Mouse (Mus musculus) embryonic facial prominence, embryonic 13.5 days (tissue): ENCODE measurements around the gene Meis2. TPM values are rescaled to one million over a fixed set of nuclear protein-coding genes. Genes with fewer than 3 reads are reported as not detected.

Experiments used
- ATAC-seq: fragments of 200-750 bp; cut with Nextera tagmentation; 2 replicates; pipeline ENCODE4 v1.8.0; 2017; ENCODE audit warnings: low read depth; ENCODE audit not compliant: insufficient number of reproducible peaks, insufficient read depth, low FRiP score, low TSS enrichment
- H3K27ac ChIP-seq: fragments of 300-500 bp; sonication (generic); 2 replicates; pipeline ENCODE4 v1.5.1; 2015; ENCODE audit warnings: moderate library complexity, mild to moderate bottlenecking, inconsistent platforms
- H3K27me3 ChIP-seq: fragments of 300-500 bp; sonication (generic); 2 replicates; pipeline ENCODE4 v1.6.1; 2015; ENCODE audit warnings: mild to moderate bottlenecking, inconsistent platforms
- H3K36me3 ChIP-seq: fragments of 300-500 bp; sonication (generic); 2 replicates; pipeline ENCODE4 v1.6.1; 2015; ENCODE audit warnings: mild to moderate bottlenecking, inconsistent platforms
- H3K4me1 ChIP-seq: fragments of 300-500 bp; sonication (generic); 2 replicates; pipeline ENCODE4 v1.6.1; 2015; ENCODE audit warnings: inconsistent platforms
- H3K4me2 ChIP-seq: fragments of 300-500 bp; sonication (generic); 2 replicates; pipeline ENCODE4 v1.6.1; 2015; ENCODE audit warnings: moderate library complexity, mild to moderate bottlenecking, inconsistent platforms
- H3K4me3 ChIP-seq: fragments of 300-500 bp; sonication (generic); 2 replicates; pipeline ENCODE4 v1.5.1; 2015; ENCODE audit warnings: mild to moderate bottlenecking, inconsistent platforms
- H3K9ac ChIP-seq: fragments of 300-500 bp; sonication (generic); 2 replicates; pipeline ENCODE4 v1.6.1; 2015; ENCODE audit warnings: mild to moderate bottlenecking, inconsistent platforms
- H3K9me3 ChIP-seq: fragments of 300-500 bp; sonication (generic); 2 replicates; pipeline ENCODE4 v1.6.1; 2016; ENCODE audit warnings: inconsistent platforms
- WGBS: fragments of 180-500 bp; shearing (Covaris S2); methylation state at CpG from one replicate; pipeline ENCODE4 v1.1.7; 2015; ENCODE audit warnings: mixed read lengths; 5-methylcytosine and 5-hydroxymethylcytosine counted together
- polyA plus RNA-seq: library from polyadenylated mRNA; unstranded; fragments of >200 nt; fragmentation: Nextera tagmentation; extraction: Ambion mirVana; gene quantifications from 2 replicates; pipeline ENCODE4 v1.2.1, GENCODE M21; 2015

Meis2 gene
- polyA plus RNA-seq, 1 experiment from 2014 or later, result 43.1 TPM

DNA sequence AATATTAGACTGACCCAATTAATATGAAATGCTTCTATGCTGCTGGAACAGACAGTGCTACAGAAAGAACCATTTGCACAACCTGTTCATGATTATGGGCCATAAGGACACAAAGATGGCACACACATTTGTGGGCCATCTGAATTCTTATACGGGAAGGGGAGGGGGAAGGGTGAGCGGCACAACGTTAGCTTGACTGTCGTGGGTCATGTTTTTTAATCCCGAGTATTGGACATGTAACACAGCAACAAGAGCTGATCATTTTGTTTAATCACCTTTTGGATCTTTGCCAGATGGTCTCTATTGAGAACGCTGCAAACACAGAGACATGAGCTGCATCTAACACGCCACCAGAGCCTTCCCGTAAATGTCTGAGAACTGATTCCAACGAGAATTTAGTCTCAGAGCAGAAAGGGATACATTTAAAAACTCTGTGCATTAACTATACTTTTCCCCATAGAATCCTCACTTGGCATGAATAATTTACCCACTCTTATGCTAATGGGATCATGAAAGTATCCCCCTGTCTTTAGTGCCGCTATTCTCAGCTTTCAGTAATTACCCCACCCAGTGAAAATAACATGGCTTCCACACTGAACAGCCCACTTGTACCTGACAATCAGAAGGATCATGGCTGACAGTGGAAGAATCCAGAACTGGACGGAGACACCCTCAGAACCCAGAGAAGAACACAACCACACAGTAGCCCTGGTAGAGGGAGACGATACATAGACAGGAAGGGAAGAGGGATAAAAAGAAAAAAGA is 22.5 kb downstream of the Meis2 start:
- Histone ChIP-seq H3K36me3 (0 out of 2 replicates have a peak, but pooled peaks cover 3% of the 10 kb centered on the region), H3K9me3 (no peaks in the 10 kb centered on the region), H3K27ac (no peak overlapping the region), H3K4me1 (peaks cover 13% of the 10 kb centered on the region), H3K27me3 (no peaks in the 10 kb centered on the region), H3K9ac (no peak overlapping the region), H3K4me2 (no peak overlapping the region), H3K4me3 (no peak overlapping the region)
- no peak for ATAC-seq
- WGBS, result 56% methylated on average over 12 of the region's 12 CpGs

DNA sequence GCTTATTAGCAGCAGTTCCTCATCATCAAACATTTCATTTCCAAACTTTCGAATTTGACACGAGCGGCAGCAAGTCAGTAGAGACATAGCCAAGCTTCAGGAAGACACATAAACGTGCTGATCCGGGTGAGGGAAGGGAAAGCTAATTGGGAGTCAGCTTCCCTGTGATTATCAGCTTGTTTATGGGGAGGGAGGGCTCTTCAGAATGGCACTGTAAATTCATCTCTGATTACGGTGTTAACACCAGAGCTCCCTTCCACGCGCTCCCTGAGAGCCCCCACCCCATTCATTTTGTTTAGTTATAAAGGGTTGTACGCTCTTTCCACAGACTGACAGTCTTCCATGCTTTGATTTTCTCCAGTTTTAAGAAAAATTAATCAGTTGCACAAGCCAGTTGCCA is 23.2 kb downstream of the Meis2 start:
- peaks cover 12% of the 10 kb centered on the region for H3K4me1 ChIP-seq
- no peak overlapping the region for H3K4me2 ChIP-seq
- H3K27ac ChIP-seq, result no peak overlapping the region
- no peak overlapping the region for H3K4me3 ChIP-seq
- ATAC-seq, result no peak
- peaks cover 6% of the 10 kb centered on the region; the same call in 1 of the 2 replicates for H3K36me3 ChIP-seq
- H3K9me3 ChIP-seq, result no peaks in the 10 kb centered on the region
- H3K9ac ChIP-seq, result no peak overlapping the region
- no peaks in the 10 kb centered on the region for H3K27me3 ChIP-seq
- WGBS, result 76% methylated on average over 9 of the region's 9 CpGs

DNA sequence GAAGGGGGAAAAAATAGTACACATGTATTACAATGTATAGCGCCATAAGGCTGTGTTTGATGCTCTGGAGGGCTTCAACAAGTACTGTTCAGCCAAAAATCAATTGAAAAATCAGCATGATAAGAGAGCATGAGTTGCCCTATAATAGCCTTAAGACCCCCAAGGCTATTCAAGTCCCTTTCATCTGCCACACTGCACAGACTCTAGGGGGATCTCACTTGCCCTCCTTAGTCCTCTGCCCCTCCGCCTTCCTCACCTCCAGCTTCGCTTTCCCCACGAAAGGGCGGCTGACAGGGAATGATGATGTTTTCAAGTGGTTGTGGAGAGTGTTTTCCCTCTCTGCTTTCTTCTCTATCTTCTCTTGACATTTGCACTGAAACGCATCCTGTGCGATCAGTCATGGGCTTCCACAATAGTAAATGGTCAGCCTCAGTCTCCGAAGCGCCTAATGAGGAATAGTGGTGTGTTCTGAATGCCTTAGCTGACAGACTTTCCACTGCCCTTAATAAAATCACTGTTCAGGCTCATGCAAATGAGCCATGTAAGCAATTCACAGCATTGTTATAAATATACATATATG is 23.9 kb downstream of the Meis2 start:
- H3K4me3 ChIP-seq, result no peak overlapping the region
- ATAC-seq, result no peak
- H3K9me3 ChIP-seq, result no peaks in the 10 kb centered on the region
- no peak overlapping the region for H3K9ac ChIP-seq
- H3K27me3 ChIP-seq, result no peaks in the 10 kb centered on the region
- H3K4me1 ChIP-seq, result peaks cover 5% of the 10 kb centered on the region; the same call in 1 of the 2 replicates
- WGBS, result 83% methylated on average over 9 of the region's 9 CpGs
- no peak overlapping the region for H3K27ac ChIP-seq
- H3K4me2 ChIP-seq, result no peak overlapping the region
- H3K36me3 ChIP-seq, result peaks cover 7% of the 10 kb centered on the region; the same call in 1 of the 2 replicates

GRCm38 (mm10) chr2:116035345-116035744 is 30.3 kb downstream of the Meis2 start:
- Histone ChIP-seq H3K36me3 (peaks cover 4% of the 10 kb centered on the region; the same call in 1 of the 2 replicates), H3K4me2 (no peak overlapping the region), H3K9ac (no peak overlapping the region), H3K4me3 (no peak overlapping the region), H3K4me1 (no peaks in the 10 kb centered on the region), H3K27me3 (no peaks in the 10 kb centered on the region), H3K9me3 (no peaks in the 10 kb centered on the region), H3K27ac (no peak overlapping the region)
- 91% methylated on average over 5 of the region's 5 CpGs for WGBS
- no peak for ATAC-seq

GRCm38 (mm10) chr2:116028127-116028526 is 37.5 kb downstream of the Meis2 start:
- Histone ChIP-seq H3K9ac (no peak overlapping the region), H3K4me2 (no peak overlapping the region)
- WGBS, result 45% methylated on average over 3 of the region's 3 CpGs

DNA sequence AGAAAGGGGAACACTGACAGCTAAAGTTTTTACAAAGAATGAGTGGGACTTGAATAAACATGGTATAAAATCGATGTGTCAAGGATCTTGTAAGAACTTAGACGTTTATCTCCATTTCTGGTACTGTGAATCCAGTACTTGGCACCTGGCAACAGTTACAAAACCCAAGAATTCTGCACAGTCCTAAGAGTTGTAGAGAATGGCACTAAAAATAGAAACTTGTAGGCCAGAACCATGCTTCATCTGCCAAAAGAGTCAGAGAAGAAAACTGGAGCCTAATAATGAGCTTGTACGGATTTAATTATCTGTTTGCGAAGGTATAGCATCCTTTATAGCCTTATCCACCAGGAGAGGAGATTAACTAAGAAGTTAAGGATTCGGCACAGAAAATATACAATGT is 42.8 kb downstream of the Meis2 start:
- Histone ChIP-seq H3K9me3 (no peaks in the 10 kb centered on the region), H3K4me2 (no peak overlapping the region), H3K27ac (no peak overlapping the region), H3K36me3 (0 out of 2 replicates have a peak, but pooled peaks cover under 1% of the 10 kb centered on the region), H3K4me1 (peaks cover 29% of the 10 kb centered on the region), H3K9ac (no peak overlapping the region), H3K4me3 (no peak overlapping the region), H3K27me3 (peaks cover 16% of the 10 kb centered on the region; the same call in 1 of the 2 replicates)
- ATAC-seq, result no peak
- WGBS, result 82% methylated on average over 5 of the region's 5 CpGs

More at GRCm38 (mm10) chr2:116028127-116028526, 37.5 kb downstream of the Meis2 start:
- ATAC-seq, result no peak
- Histone ChIP-seq H3K27ac (no peak overlapping the region), H3K27me3 (no peaks in the 10 kb centered on the region), H3K4me3 (no peak overlapping the region), H3K4me1 (0 out of 2 replicates have a peak, but pooled peaks cover 3% of the 10 kb centered on the region), H3K36me3 (no peaks in the 10 kb centered on the region), H3K9me3 (no peaks in the 10 kb centered on the region)

DNA sequence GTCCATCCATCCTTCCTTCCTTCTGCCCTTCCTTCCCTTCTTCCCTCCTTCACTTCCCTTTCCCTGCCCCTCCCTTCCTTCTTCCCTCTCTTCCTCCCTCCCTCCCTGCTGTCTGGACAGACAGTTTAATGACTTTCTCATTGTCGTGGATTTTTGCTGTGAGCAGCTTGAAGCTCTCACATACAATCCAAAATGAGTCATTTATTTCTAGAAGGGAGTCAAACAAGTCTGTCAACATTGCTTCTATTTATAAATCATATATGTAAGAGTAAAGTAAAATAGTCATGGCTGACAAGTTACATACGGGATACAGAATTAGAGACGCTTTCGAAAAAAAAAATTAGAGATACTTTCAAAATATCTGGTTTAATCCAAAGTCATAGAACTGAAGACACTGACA is 43.7 kb downstream of the Meis2 start:
- H3K27me3 ChIP-seq, result peaks cover 16% of the 10 kb centered on the region; the same call in 1 of the 2 replicates
- no peak overlapping the region for H3K9ac ChIP-seq
- no peak overlapping the region for H3K4me3 ChIP-seq
- no peak overlapping the region for H3K27ac ChIP-seq
- peaks cover 29% of the 10 kb centered on the region for H3K4me1 ChIP-seq
- H3K9me3 ChIP-seq, result no peaks in the 10 kb centered on the region
- H3K4me2 ChIP-seq, result no peak overlapping the region
- 0 out of 2 replicates have a peak, but pooled peaks cover 4% of the 10 kb centered on the region for H3K36me3 ChIP-seq
- no peak for ATAC-seq
- WGBS, result 61% methylated on average over 4 of the region's 4 CpGs

GRCm38 (mm10) chr2:116021046-116021445 is 44.6 kb downstream of the Meis2 start:
- Histone ChIP-seq H3K4me1 (peaks cover 29% of the 10 kb centered on the region), H3K9me3 (no peaks in the 10 kb centered on the region), H3K4me2 (peak overlapping the region; percentile 47), H3K36me3 (0 out of 2 replicates have a peak, but pooled peaks cover 4% of the 10 kb centered on the region), H3K4me3 (peak overlapping the region; percentile 12), H3K27me3 (peaks cover 16% of the 10 kb centered on the region; the same call in 1 of the 2 replicates), H3K9ac (peak overlapping the region; percentile 51; the same call in 1 of the 2 replicates), H3K27ac (peak overlapping the region; percentile 55)
- 3% methylated on average over 9 of the region's 9 CpGs for WGBS
- no peak for ATAC-seq

- peak; percentile 61 for ATAC-seq
- peak overlapping the region; percentile 47 for H3K4me2 ChIP-seq
- peak overlapping the region; percentile 12; the same call in 1 of the 2 replicates for H3K4me3 ChIP-seq
- peaks cover 16% of the 10 kb centered on the region; the same call in 1 of the 2 replicates for H3K27me3 ChIP-seq
- H3K27ac ChIP-seq, result 0 out of 2 replicates have a peak overlapping the region, but pooled peaks have one; percentile 55
- H3K9ac ChIP-seq, result 0 out of 2 replicates have a peak overlapping the region, but pooled peaks have one; percentile 51
- peaks cover 29% of the 10 kb centered on the region for H3K4me1 ChIP-seq
- H3K9me3 ChIP-seq, result no peaks in the 10 kb centered on the region
- 19% methylated on average over 5 of the region's 5 CpGs for WGBS
- 0 out of 2 replicates have a peak, but pooled peaks cover 4% of the 10 kb centered on the region for H3K36me3 ChIP-seq
These were observed 45.1 kb downstream of the Meis2 start for GRCm38 (mm10) chr2:116020451-116020951.

DNA sequence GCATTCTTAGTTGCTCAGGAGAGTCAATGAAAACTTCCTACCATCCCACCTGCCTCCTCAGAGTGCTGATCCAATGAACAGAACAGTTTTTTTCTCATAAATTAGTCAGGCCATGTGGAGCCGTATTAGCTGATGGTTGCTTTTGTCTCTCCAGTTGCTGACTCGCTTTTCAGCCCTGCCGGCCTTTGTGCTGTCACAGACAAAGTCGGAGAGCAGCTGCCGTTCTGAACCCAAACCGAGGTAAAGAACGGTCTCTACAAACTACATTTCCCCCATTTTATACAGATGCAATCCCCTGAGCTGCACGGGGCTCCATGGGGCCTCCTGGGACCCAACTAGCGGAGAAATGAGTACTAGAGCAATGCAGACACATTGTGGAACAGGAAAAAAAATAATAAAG is 45.7 kb downstream of the Meis2 start:
- no peak overlapping the region for H3K4me3 ChIP-seq

GRCm38 (mm10) chr2:116019466-116019794 is 46.2 kb downstream of the Meis2 start:
- 47% methylated on average over 6 of the region's 6 CpGs for WGBS
- Histone ChIP-seq H3K9ac (no peak overlapping the region), H3K4me1 (peaks cover 29% of the 10 kb centered on the region), H3K27ac (no peak overlapping the region), H3K27me3 (peaks cover 16% of the 10 kb centered on the region; the same call in 1 of the 2 replicates), H3K4me2 (no peak overlapping the region), H3K9me3 (no peaks in the 10 kb centered on the region), H3K36me3 (0 out of 2 replicates have a peak, but pooled peaks cover 4% of the 10 kb centered on the region), H3K4me3 (no peak overlapping the region)
- ATAC-seq, result no peak

More for the DNA sequence above, 45.7 kb downstream of the Meis2 start:
- H3K27me3 ChIP-seq, result peaks cover 16% of the 10 kb centered on the region; the same call in 1 of the 2 replicates
- ATAC-seq, result no peak
- H3K4me1 ChIP-seq, result peaks cover 29% of the 10 kb centered on the region
- H3K4me2 ChIP-seq, result peak overlapping the region; percentile 47
- H3K9me3 ChIP-seq, result no peaks in the 10 kb centered on the region
- WGBS, result 24% methylated on average over 9 of the region's 9 CpGs
- H3K36me3 ChIP-seq, result 0 out of 2 replicates have a peak, but pooled peaks cover 4% of the 10 kb centered on the region
- no peak overlapping the region for H3K27ac ChIP-seq
- H3K9ac ChIP-seq, result no peak overlapping the region
